Mouse (Mus musculus): ENCODE measurements around the gene Btn2a2. TPM values are rescaled to one million over a fixed set of nuclear protein-coding genes. Genes with fewer than 3 reads are reported as not detected.

The Btn2a2 gene
- polyA plus RNA-seq, 1 experiment, result 0.20 TPM

DNA sequence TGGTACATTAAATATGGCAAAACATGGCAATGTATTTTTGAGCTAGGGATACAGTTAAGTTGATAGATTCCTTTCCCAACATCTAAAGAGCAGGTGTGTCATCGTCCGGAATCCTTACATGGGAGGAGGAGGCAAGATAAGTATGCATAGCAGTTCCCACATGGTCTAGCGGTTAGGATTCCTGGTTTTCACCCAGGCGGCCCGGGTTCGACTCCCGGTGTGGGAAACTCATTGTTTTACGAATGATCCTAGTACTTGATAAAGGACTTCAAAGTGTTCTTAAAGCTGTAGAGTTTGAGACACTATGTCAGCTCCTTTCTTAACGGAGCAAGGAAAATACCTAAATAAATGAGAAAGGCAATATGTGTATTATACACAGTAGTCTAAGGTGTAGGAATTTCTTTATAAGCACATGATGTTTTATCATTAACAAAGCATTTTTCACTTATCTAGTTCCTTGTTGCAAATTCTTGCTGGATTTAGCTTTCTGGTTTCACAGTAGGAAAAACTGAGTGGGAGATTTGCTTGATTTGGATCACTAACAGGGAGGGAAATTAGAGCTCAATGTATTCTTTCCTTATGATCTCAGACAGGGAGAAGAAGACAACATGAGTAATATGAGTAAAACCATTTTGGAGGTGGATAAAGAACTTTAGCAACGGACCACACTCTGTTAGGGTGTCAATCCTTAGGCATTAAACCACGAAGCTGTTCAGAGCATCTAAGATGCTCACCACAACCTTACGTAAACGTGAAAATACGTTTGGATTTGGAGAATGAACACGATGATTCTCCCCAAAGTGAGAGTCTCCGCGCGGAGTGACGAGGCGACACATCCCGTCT, 25.1 kb downstream of the Btn2a2 start:
- Histone ChIP-seq H3K79me2 (ENCODE audit: control insufficient read depth, insufficient read depth) (no peaks in the 10 kb centered on the region), H3K4me2 (ENCODE audit: low read depth) (peak overlapping the region; percentile 94), H3K27me3 (ENCODE audit: control insufficient read depth, insufficient read depth, insufficient read length) (no peaks in the 10 kb centered on the region), H3K4me3 (peak overlapping the region; percentile 31), H3ac (ENCODE audit: control insufficient read depth, insufficient read length) (no peak overlapping the region), H3K36me3 (ENCODE audit: control insufficient read depth, insufficient read depth) (no peaks in the 10 kb centered on the region)
- TF ChIP-seq CEBPB (IDR thresholded peaks at IDR 0.05; ENCODE audit: insufficient read depth, poor library complexity, severe bottlenecking) (no peak), TCF12 (IDR thresholded peaks at IDR 0.05; ENCODE audit: insufficient read depth, poor library complexity, severe bottlenecking) (no peak), POLR2AphosphoS2 (IDR thresholded peaks at IDR 0.05; ENCODE audit: insufficient read length, low read depth) (no peak), USF1 (IDR thresholded peaks at IDR 0.05; ENCODE audit: low read depth) (no peak), REST (IDR thresholded peaks at IDR 0.05; ENCODE audit: insufficient read depth, insufficient read length) (no peak), MYOG (IDR thresholded peaks at IDR 0.05; ENCODE audit: control insufficient read depth in 1 of 3, insufficient read depth in 1 of 3, insufficient read length in 2 of 3, low read depth in 2 of 3) (no peak), MAX (IDR thresholded peaks at IDR 0.05; ENCODE audit: low read depth) (no peak), POLR2A (IDR thresholded peaks at IDR 0.05; ENCODE audit: insufficient read length, low read depth) (no peak), SRF (IDR thresholded peaks at IDR 0.05; ENCODE audit: control insufficient read depth, insufficient read length, low read depth) (no peak), E2F4 (IDR thresholded peaks at IDR 0.05; ENCODE audit: insufficient read depth) (no peak), MYOD1 (IDR thresholded peaks at IDR 0.05; ENCODE audit: control insufficient read depth in 1 of 3, insufficient read length in 2 of 3, low read depth in 2 of 3) (no peak), TCF3 (IDR thresholded peaks at IDR 0.05; ENCODE audit: insufficient read length, low read depth) (no peak)

DNA sequence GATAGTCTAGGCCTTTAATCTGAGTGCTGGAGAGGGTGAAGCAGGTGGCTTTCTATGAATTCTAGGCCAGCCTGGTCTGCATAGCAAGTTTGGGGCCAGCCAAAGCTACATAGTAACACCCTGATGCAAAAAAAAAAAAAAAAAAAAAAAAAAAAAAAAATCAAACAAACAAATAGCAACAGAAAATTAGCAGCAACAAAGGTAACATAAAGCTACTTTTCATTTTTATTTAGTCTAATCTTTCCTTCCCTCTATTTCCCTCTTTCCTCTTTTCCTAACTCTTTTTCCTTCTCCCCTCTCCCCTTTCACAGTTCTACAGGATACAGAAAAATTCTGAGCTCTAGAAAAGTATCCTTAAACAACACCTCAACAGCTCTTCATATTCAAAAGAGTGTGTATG, 26.0 kb downstream of the Btn2a2 start:
- TF ChIP-seq POLR2AphosphoS2 (IDR thresholded peaks at IDR 0.05; ENCODE audit: insufficient read length, low read depth) (no peak), MAX (IDR thresholded peaks at IDR 0.05; ENCODE audit: low read depth) (no peak), TCF3 (IDR thresholded peaks at IDR 0.05; ENCODE audit: insufficient read length, low read depth) (no peak), POLR2A (IDR thresholded peaks at IDR 0.05; ENCODE audit: insufficient read length, low read depth) (no peak), E2F4 (IDR thresholded peaks at IDR 0.05; ENCODE audit: insufficient read depth) (no peak), REST (IDR thresholded peaks at IDR 0.05; ENCODE audit: insufficient read depth, insufficient read length) (no peak)
- no peak overlapping the region for H3K4me2 ChIP-seq (ENCODE audit: low read depth)
- H3K4me3 ChIP-seq, result no peak overlapping the region
- no peaks in the 10 kb centered on the region for H3K36me3 ChIP-seq (ENCODE audit: control insufficient read depth, insufficient read depth)
- no peaks in the 10 kb centered on the region for H3K27me3 ChIP-seq (ENCODE audit: control insufficient read depth, insufficient read depth, insufficient read length)
- no peak overlapping the region for H3ac ChIP-seq (ENCODE audit: control insufficient read depth, insufficient read length)
- H3K79me2 ChIP-seq (ENCODE audit: control insufficient read depth, insufficient read depth), result no peaks in the 10 kb centered on the region

DNA sequence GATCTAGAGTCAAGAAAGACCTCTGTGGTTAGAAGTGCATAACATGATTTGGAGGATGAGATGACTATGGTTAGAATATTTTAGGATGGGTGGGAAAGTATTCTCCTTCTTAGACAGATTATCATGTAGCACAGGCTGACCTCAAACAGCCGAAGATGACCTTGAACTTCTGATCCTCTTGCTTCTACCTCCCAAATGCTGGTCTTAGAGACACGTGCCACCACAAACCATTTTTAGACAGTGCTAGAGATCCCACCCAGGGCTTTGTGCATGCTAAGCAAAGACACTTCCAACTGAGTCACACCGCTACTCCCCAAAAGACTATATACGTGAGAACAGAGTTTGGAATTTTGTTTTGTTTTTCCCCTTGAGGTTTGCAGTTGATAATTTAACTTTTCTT, 26.6 kb downstream of the Btn2a2 start:
- Histone ChIP-seq H3K36me3 (ENCODE audit: control insufficient read depth, insufficient read depth) (no peaks in the 10 kb centered on the region), H3K4me2 (ENCODE audit: low read depth) (no peak overlapping the region), H3K79me2 (ENCODE audit: control insufficient read depth, insufficient read depth) (no peaks in the 10 kb centered on the region), H3K27me3 (ENCODE audit: control insufficient read depth, insufficient read depth, insufficient read length) (no peaks in the 10 kb centered on the region), H3K4me3 (no peak overlapping the region), H3ac (ENCODE audit: control insufficient read depth, insufficient read length) (no peak overlapping the region)
- TF ChIP-seq TCF12 (IDR thresholded peaks at IDR 0.05; ENCODE audit: insufficient read depth, poor library complexity, severe bottlenecking), result no peak
- no peak for TF ChIP-seq POLR2A (IDR thresholded peaks at IDR 0.05; ENCODE audit: insufficient read length, low read depth)
- TF ChIP-seq POLR2AphosphoS2 (IDR thresholded peaks at IDR 0.05; ENCODE audit: insufficient read length, low read depth), result no peak

DNA sequence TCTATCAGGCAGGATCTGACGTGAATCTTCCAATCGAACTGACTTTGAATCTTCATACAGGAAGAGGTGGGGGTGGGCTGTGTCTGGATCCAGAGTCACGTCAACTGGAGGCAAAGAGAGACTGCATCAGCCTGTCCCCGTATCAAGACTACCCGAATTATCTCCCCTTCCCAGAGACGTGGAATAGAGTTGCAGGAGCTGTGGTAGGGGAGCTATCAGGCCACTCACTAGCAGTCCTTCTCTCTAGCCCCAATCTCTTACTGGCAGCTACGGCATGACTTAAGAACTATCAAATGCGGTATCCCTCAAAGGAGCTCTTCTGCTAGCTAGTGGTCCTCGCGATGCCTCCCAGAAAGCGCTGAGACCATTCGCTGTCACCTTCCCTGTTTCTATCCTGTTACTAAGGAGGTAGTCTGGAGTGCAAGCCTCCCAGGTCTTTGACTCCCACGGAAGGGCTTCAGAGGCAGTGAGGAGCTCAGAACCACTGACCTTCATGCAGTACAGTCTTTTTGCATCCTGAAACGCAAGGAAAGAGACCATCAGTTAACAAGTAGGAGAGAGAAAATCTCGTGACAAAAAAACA, 29.3 kb downstream of the Btn2a2 start:
- no peak overlapping the region for H3K4me3 ChIP-seq
- H3ac ChIP-seq (ENCODE audit: control insufficient read depth, insufficient read length), result no peak overlapping the region
- no peak overlapping the region for H3K4me2 ChIP-seq (ENCODE audit: low read depth)
- no peaks in the 10 kb centered on the region for H3K27me3 ChIP-seq (ENCODE audit: control insufficient read depth, insufficient read depth, insufficient read length)
- no peaks in the 10 kb centered on the region for H3K36me3 ChIP-seq (ENCODE audit: control insufficient read depth, insufficient read depth)
- TF ChIP-seq MYOG (IDR thresholded peaks at IDR 0.05; ENCODE audit: control insufficient read depth in 1 of 3, insufficient read depth in 1 of 3, insufficient read length in 2 of 3, low read depth in 2 of 3), result no peak
- TF ChIP-seq CEBPB (IDR thresholded peaks at IDR 0.05; ENCODE audit: insufficient read depth, poor library complexity, severe bottlenecking), result no peak
- no peak for TF ChIP-seq REST (IDR thresholded peaks at IDR 0.05; ENCODE audit: insufficient read depth, insufficient read length)
- no peak for TF ChIP-seq POLR2A (IDR thresholded peaks at IDR 0.05; ENCODE audit: insufficient read length, low read depth)
- no peak for TF ChIP-seq POLR2AphosphoS2 (IDR thresholded peaks at IDR 0.05; ENCODE audit: insufficient read length, low read depth)
- no peak for TF ChIP-seq SRF (IDR thresholded peaks at IDR 0.05; ENCODE audit: control insufficient read depth, insufficient read length, low read depth)
- no peak for TF ChIP-seq TCF3 (IDR thresholded peaks at IDR 0.05; ENCODE audit: insufficient read length, low read depth)
- TF ChIP-seq TCF12 (IDR thresholded peaks at IDR 0.05; ENCODE audit: insufficient read depth, poor library complexity, severe bottlenecking), result no peak
- TF ChIP-seq MAX (IDR thresholded peaks at IDR 0.05; ENCODE audit: low read depth), result no peak
- no peak for TF ChIP-seq USF1 (IDR thresholded peaks at IDR 0.05; ENCODE audit: low read depth)
- TF ChIP-seq MYOD1 (IDR thresholded peaks at IDR 0.05; ENCODE audit: control insufficient read depth in 1 of 3, insufficient read length in 2 of 3, low read depth in 2 of 3), result no peak
- no peak for TF ChIP-seq E2F4 (IDR thresholded peaks at IDR 0.05; ENCODE audit: insufficient read depth)
- H3K79me2 ChIP-seq (ENCODE audit: control insufficient read depth, insufficient read depth), result no peaks in the 10 kb centered on the region

DNA sequence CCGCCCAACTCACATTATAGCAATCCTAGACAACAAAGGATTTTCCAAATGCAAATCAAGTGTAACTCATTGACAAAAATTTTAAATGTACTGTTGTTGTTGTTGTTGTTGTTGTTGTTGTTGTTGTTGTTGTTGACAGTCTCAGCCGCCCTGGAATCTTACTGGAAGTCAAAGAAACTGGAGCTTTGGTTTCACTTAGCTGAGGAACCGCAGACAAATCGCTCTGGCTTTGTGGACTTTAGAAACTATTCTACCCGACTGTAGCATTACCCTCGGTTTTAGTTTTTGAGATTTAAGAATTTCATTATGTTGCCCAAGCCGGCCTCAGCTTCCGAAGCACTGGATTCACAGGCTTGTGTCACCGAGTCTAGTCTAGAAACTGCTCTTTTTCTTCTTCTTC, 34.7 kb downstream of the Btn2a2 start:
- Histone ChIP-seq H3K36me3 (ENCODE audit: control insufficient read depth, insufficient read depth) (no peaks in the 10 kb centered on the region), H3K79me2 (ENCODE audit: control insufficient read depth, insufficient read depth) (no peaks in the 10 kb centered on the region), H3K4me2 (ENCODE audit: low read depth) (peak overlapping the region; percentile 86), H3K4me3 (peak overlapping the region; percentile 44), H3K27me3 (ENCODE audit: control insufficient read depth, insufficient read depth, insufficient read length) (no peaks in the 10 kb centered on the region), H3ac (ENCODE audit: control insufficient read depth, insufficient read length) (no peak overlapping the region)
- no peak for TF ChIP-seq POLR2AphosphoS2 (IDR thresholded peaks at IDR 0.05; ENCODE audit: insufficient read length, low read depth)
- no peak for TF ChIP-seq TCF12 (IDR thresholded peaks at IDR 0.05; ENCODE audit: insufficient read depth, poor library complexity, severe bottlenecking)
- no peak for TF ChIP-seq SRF (IDR thresholded peaks at IDR 0.05; ENCODE audit: control insufficient read depth, insufficient read length, low read depth)
- TF ChIP-seq TCF3 (IDR thresholded peaks at IDR 0.05; ENCODE audit: insufficient read length, low read depth), result no peak
- TF ChIP-seq USF1 (IDR thresholded peaks at IDR 0.05; ENCODE audit: low read depth), result no peak
- TF ChIP-seq MYOD1 (IDR thresholded peaks at IDR 0.05; ENCODE audit: control insufficient read depth in 1 of 3, insufficient read length in 2 of 3, low read depth in 2 of 3), result no peak
- TF ChIP-seq POLR2A (IDR thresholded peaks at IDR 0.05; ENCODE audit: insufficient read length, low read depth), result no peak
- TF ChIP-seq MYOG (IDR thresholded peaks at IDR 0.05; ENCODE audit: control insufficient read depth in 1 of 3, insufficient read depth in 1 of 3, insufficient read length in 2 of 3, low read depth in 2 of 3), result no peak
- TF ChIP-seq MAX (IDR thresholded peaks at IDR 0.05; ENCODE audit: low read depth), result no peak
- no peak for TF ChIP-seq CEBPB (IDR thresholded peaks at IDR 0.05; ENCODE audit: insufficient read depth, poor library complexity, severe bottlenecking)
- TF ChIP-seq E2F4 (IDR thresholded peaks at IDR 0.05; ENCODE audit: insufficient read depth), result no peak
- no peak for TF ChIP-seq REST (IDR thresholded peaks at IDR 0.05; ENCODE audit: insufficient read depth, insufficient read length)
